Comparison of ENCODE assay signal across 19 mouse cellular contexts in genomic region chr11:30178193-30178592, GRCm38 (mm10).
"Had no signal": no experiment of that assay in that cellular context is flagged by ENCODE, and none has a peak within 500 bp of the region (broad histone marks: within the 10 kb centered on the region; RNA-seq: fewer than 3 reads in every experiment).

No protein-coding gene starts in this region.

- H3K4me2 ChIP-seq: lung, embryonic 14.5 days; midbrain, embryonic 12.5 days; neural tube, embryonic 13.5 days; neural tube, embryonic 15.5 days had no signal

- H3K9me3 ChIP-seq: midbrain, embryonic 10.5 days; midbrain, embryonic 12.5 days; neural tube, embryonic 13.5 days; neural tube, embryonic 15.5 days had no signal

- H3K27ac ChIP-seq: midbrain, embryonic 10.5 days; midbrain, embryonic 12.5 days; neural tube, embryonic 13.5 days; neural tube, embryonic 15.5 days had no signal

- DNase-seq: lung, adult 18-20 months; lung, embryonic 14.5 days; lung, postnatal 10 days; lung, postnatal 4 days; midbrain, embryonic 14.5 days; retina, postnatal 1 day; right cerebral cortex, adult 18-20 months; right cerebral cortex, postnatal 25 days; right cerebral cortex, postnatal 4 days; spleen, adult 18-20 months; thymus, adult 18-20 months; thymus, postnatal 14 days; thymus, postnatal 36 days had no signal

- H3K4me3 ChIP-seq: midbrain, embryonic 10.5 days; midbrain, embryonic 12.5 days; myocyte; neural tube, embryonic 13.5 days; neural tube, embryonic 15.5 days had no signal

- H3K36me3 ChIP-seq: midbrain, embryonic 10.5 days; midbrain, embryonic 12.5 days; neural tube, embryonic 15.5 days had no signal

- H3K4me1 ChIP-seq: midbrain, embryonic 12.5 days had no signal

- H3K27me3 ChIP-seq: midbrain, embryonic 12.5 days; neural tube, embryonic 13.5 days; neural tube, embryonic 15.5 days had no signal

- H3K9ac ChIP-seq: lung, embryonic 14.5 days; midbrain, embryonic 12.5 days; neural tube, embryonic 13.5 days; neural tube, embryonic 15.5 days had no signal

- ATAC-seq: midbrain, embryonic 16.5 days had no signal
